Mouse (Mus musculus): ENCODE data around the gene Igsf1.

Gene Igsf1

DNA sequence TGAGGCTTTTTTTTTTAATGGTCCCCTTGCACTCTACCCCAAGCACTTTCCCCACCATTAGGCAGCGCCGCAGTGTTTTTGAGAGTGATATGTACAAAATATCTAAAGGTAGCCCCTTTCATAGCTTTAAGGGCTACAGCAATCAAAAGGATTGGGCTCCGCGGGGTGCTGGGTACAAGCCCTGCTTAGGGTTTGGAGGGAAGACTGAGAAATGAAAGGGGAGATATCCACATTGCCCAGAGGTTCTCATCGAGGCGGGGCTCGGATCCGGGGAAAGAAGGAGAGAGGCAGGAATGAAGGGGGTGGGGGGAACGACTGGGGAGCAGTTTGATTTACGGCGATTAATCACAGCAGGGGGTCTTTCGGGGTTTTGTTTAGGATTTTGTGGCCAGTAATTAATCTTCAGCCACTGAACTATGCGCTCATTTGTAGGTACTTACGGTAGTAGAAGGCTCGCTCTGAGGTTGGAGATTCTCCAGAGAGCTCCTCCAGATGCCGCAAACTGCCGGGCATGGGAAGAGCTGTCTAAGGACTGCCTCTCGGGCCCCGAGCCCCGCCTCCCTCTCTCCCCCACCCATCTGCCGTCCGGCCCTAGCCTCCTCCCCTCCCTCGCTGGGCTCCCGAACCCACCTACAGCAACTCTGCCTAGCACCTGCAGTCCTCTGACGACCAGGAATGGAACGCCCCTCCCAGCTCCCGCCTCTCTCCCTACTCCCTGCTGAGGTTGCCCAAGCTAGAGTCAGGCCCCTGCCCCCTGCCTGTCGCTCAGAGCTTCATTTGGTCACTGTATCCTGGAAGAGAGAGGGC is at the start of gene Igsf1:
Gene Igsf1 (minus strand): TSS at position 537 of the 807 bp plus-strand sequence.
- peak; percentile 77 for ATAC-seq (ENCODE audit: low TSS enrichment)

DNA sequence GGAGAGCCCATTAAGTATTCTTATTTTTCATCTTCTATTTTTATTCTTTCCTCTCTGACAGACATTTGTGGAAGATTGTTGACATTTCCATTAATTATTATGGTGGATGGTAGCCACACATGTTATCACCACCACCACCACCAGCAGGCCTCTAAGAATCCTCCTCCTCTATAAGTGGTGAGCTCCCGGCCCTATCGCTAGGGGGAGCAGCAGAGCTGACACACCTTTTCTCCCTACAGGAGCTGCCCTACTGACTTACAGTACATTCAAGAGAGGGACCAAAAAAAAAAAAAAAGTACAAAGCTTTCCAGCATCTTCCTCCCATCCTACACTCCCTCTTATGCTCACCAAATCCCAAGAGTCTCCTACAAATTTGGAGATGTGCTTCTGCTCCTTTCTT is 26.7 kb downstream of the Igsf1 start:
- ATAC-seq (ENCODE audit: low TSS enrichment), result no peak

DNA sequence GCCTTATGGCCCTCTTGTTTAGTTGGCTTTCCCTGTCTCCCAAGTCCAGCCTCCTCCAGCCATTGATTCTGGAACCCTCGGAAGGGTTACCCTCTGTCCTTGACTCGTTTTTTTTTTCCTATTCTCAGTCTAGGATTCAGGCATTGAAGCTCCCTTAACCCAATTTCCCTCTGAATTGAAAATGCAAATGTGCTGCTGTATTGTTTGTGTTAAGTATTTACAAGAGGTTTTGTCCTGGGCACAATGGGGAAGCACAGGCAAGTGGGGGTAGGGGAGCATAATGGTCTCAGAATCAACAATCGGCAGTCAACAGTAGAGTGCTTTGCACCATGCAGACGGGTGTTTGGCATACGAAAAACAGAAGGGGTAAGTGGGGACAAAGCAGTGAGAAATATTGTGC is 52.4 kb downstream of the Igsf1 start:
- no peak for ATAC-seq (ENCODE audit: low TSS enrichment)

DNA sequence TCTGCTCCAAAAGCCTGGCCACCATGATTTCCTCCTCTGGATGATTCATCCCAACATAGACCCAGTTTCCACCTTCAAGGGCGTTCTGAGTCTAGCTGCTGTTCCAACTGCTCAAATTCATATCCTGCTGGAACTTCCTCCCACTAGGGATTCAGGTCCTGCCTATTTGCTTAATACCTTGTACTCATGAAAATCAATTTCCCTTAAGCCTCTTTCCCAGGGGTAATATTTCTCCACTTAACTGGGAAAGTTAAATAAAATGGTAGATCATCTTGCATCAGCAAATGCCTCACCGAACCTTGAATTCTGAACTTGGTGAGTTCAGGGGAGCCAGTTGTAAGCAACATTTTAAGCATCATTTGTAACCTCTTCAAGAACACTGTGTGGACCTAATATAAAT is 62.6 kb downstream of the Igsf1 start, which contains the start of gene Olfr1321:
Gene Olfr1321 (minus strand): TSS at position 101 of the 400 bp plus-strand sequence.
- ATAC-seq (ENCODE audit: low TSS enrichment), result no peak
